Mouse (Mus musculus): ENCODE data around the gene Gm20388.

- TF ChIP-seq CTCF (IDR thresholded peaks at IDR 0.05; ENCODE audit: low read depth) = no peak
- TF ChIP-seq EP300 (optimal IDR thresholded peaks at IDR 0.05) = no peak
Observed at GRCm38 (mm10) chr8:120697154-120697978, 786.7 kb downstream of the Gm20388 start.
